Mouse (Mus musculus): Measurements from ENCODE around the gene Ccr10. TPM values are rescaled to one million over a fixed set of nuclear protein-coding genes. Genes with fewer than 3 reads are reported as not detected.

The Ccr10 gene
- polyA plus RNA-seq, 1 experiment from 2014 or later: not detected

DNA sequence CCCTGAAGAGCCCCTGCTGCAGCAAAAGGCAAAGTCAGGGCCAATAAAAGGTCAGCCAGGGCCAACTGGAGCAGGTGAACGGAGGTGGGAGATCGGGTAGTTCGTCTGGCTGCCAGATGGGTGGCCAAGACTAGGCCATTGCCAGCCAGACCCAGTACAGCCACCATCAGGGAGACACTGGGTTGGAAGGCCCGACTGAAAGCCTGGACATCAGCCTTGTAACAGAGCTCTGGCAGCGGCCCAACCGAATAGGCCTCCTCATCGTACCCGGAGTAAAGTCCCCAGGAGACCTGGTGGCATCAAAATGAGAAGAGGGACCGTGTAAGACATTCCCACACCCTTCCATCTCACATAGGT lies 876 bp downstream of the Ccr10 start:
- no peak overlapping the region for H3K4me3 ChIP-seq (ENCODE audit: low read depth, low read length)
- no peaks in the 10 kb centered on the region for H3K36me3 ChIP-seq (ENCODE audit: control insufficient read depth, insufficient read depth, low read length)
- peaks cover 39% of the 10 kb centered on the region for H3K4me1 ChIP-seq (ENCODE audit: control insufficient read depth, insufficient read depth, low read length)
- H3K9me3 ChIP-seq (ENCODE audit: control insufficient read depth, low read length): no peaks in the 10 kb centered on the region
- 27% methylated on average over 9 of the region's 9 CpGs for WGBS
- peaks cover 74% of the 10 kb centered on the region for H3K27me3 ChIP-seq (ENCODE audit: control insufficient read depth, insufficient read depth, low read length)
- H3K27ac ChIP-seq (ENCODE audit: low read depth, low read length): no peak overlapping the region
- ATAC-seq (ENCODE audit: low FRiP score) (no peak), DNase-seq (ENCODE audit: low spot score, missing footprints) (no peak)
- peak overlapping the region; percentile 57 for H3K4me2 ChIP-seq
- H3K9ac ChIP-seq (ENCODE audit: low read length): peak overlapping the region; percentile 20

GRCm38 (mm10) chr11:101173631-101174388 lies 1.4 kb downstream of the Ccr10 start:
- WGBS: under 1% methylated on average over 61 of the region's 61 CpGs
- no peaks in the 10 kb centered on the region for H3K9me3 ChIP-seq (ENCODE audit: control insufficient read depth, low read length)
- peak; percentile 98 for DNase-seq (ENCODE audit: low spot score, missing footprints)
- no peaks in the 10 kb centered on the region for H3K36me3 ChIP-seq (ENCODE audit: control insufficient read depth, insufficient read depth, low read length)
- H3K4me1 ChIP-seq (ENCODE audit: control insufficient read depth, insufficient read depth, low read length): peaks cover 40% of the 10 kb centered on the region
- no peak overlapping the region for H3K27ac ChIP-seq (ENCODE audit: low read depth, low read length)
- H3K27me3 ChIP-seq (ENCODE audit: control insufficient read depth, insufficient read depth, low read length): peaks cover 76% of the 10 kb centered on the region
- H3K4me3 ChIP-seq (ENCODE audit: low read depth, low read length): peak overlapping the region; percentile 27
- peak; percentile 70 for ATAC-seq (ENCODE audit: low FRiP score)
- H3K4me2 ChIP-seq: peak overlapping the region; percentile 57
- peak overlapping the region; percentile 20 for H3K9ac ChIP-seq (ENCODE audit: low read length)

- Histone ChIP-seq H3K4me1 (ENCODE audit: control insufficient read depth, insufficient read depth, low read length) (peaks cover 40% of the 10 kb centered on the region), H3K36me3 (ENCODE audit: control insufficient read depth, insufficient read depth, low read length) (no peaks in the 10 kb centered on the region), H3K9me3 (ENCODE audit: control insufficient read depth, low read length) (no peaks in the 10 kb centered on the region), H3K27ac (ENCODE audit: low read depth, low read length) (no peak overlapping the region), H3K4me2 (no peak overlapping the region; the same call in 1 of the 2 replicates), H3K27me3 (ENCODE audit: control insufficient read depth, insufficient read depth, low read length) (peaks cover 77% of the 10 kb centered on the region), H3K9ac (ENCODE audit: low read length) (peak overlapping the region; percentile 20; the same call in 1 of the 2 replicates), H3K4me3 (ENCODE audit: low read depth, low read length) (no peak overlapping the region; the same call in 1 of the 2 replicates)
- DNase-seq (ENCODE audit: low spot score, missing footprints) (no peak), ATAC-seq (ENCODE audit: low FRiP score) (no peak)
- 6% methylated on average over 11 of the region's 11 CpGs for WGBS
These were observed 2.1 kb downstream of the Ccr10 start for GRCm38 (mm10) chr11:101173112-101173511.

DNA sequence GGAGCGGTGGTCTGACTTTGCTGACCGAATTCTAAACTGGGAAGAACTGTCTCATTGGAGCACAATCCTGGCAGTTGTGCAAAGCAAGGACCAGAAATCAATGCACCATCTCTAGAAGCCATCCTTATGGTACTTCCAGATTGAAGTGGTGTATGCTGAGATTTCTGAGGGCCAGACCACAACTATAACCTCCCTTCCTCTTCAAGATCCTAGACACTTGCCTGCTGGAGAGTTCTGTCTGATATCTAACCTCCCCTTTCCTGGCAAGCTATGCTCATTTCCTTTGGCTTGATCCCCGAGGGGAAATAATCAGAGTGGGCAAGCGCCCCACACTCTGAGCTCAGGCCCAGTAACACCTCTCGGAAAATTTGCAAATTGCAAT lies 2.8 kb downstream of the Ccr10 start:
- Histone ChIP-seq H3K9ac (ENCODE audit: low read length) (peak overlapping the region; percentile 56), H3K36me3 (ENCODE audit: control insufficient read depth, insufficient read depth, low read length) (no peaks in the 10 kb centered on the region), H3K27me3 (ENCODE audit: control insufficient read depth, insufficient read depth, low read length) (peaks cover 77% of the 10 kb centered on the region), H3K9me3 (ENCODE audit: control insufficient read depth, low read length) (no peaks in the 10 kb centered on the region), H3K27ac (ENCODE audit: low read depth, low read length) (peak overlapping the region; percentile 65), H3K4me1 (ENCODE audit: control insufficient read depth, insufficient read depth, low read length) (peaks cover 40% of the 10 kb centered on the region), H3K4me2 (peak overlapping the region; percentile 81), H3K4me3 (ENCODE audit: low read depth, low read length) (peak overlapping the region; percentile 66)
- no peak for DNase-seq (ENCODE audit: low spot score, missing footprints)
- no peak for ATAC-seq (ENCODE audit: low FRiP score)
- WGBS: 10% methylated on average over 5 of the region's 5 CpGs

- H3K4me1 ChIP-seq (ENCODE audit: control insufficient read depth, insufficient read depth, low read length): peaks cover 38% of the 10 kb centered on the region
- ATAC-seq (ENCODE audit: low FRiP score) (peak; percentile 43; the same call in 1 of the 2 replicates), DNase-seq (ENCODE audit: low spot score, missing footprints) (peak; percentile 98)
- no peaks in the 10 kb centered on the region for H3K9me3 ChIP-seq (ENCODE audit: control insufficient read depth, low read length)
- under 1% methylated on average over 31 of the region's 31 CpGs for WGBS
- peak overlapping the region; percentile 65 for H3K27ac ChIP-seq (ENCODE audit: low read depth, low read length)
- peaks cover 77% of the 10 kb centered on the region for H3K27me3 ChIP-seq (ENCODE audit: control insufficient read depth, insufficient read depth, low read length)
- H3K4me2 ChIP-seq: peak overlapping the region; percentile 81
- peak overlapping the region; percentile 66 for H3K4me3 ChIP-seq (ENCODE audit: low read depth, low read length)
- H3K36me3 ChIP-seq (ENCODE audit: control insufficient read depth, insufficient read depth, low read length): no peaks in the 10 kb centered on the region
- peak overlapping the region; percentile 56 for H3K9ac ChIP-seq (ENCODE audit: low read length)
These were observed 3.4 kb downstream of the Ccr10 start for GRCm38 (mm10) chr11:101171721-101172433.

DNA sequence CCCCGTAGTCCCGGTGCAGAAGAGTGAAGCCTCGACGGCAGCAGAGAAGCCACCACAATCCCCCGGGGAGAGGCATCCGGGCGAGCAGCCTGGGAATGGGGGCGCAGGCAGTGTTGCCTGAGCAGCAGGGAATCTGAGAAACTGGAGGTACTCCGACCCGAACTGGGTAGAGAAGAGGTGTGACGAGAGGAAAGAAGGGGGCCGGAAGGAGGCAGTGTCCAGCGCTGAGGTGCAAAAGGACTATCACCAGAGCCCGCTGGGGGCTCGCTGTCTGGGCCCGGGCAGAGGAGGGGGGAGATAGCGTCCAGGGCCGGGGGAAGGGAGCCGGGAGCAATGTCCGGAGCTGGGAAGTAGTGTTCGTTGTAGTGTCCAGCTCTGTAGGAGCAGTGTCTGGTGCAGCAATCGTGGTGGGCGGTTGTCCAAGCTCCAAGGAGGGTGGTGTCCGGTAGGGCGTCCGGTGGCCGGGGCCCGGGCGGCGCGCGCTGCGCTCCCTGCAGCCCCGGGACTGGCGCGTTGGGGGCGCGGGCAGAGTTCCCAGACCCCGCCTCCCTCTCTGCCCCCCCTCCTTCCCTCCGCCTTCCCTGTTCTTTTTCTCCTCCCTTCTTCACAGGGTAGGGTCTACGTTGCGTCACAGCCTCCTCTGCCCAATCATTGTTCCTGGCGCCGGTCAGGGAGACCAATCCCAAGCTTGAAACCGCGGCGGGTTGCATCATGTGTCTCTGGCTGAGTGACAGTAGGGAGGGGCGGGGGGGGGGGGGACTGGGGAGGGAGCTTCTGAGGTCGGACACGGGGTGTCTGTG lies 4.2 kb downstream of the Ccr10 start, which contains the start of gene Plekhh3:
Gene Plekhh3 (minus strand): TSS at position 541 of the 800 bp plus-strand sequence.
- H3K4me1 ChIP-seq (ENCODE audit: control insufficient read depth, insufficient read depth, low read length): peaks cover 36% of the 10 kb centered on the region
- peaks cover 77% of the 10 kb centered on the region for H3K27me3 ChIP-seq (ENCODE audit: control insufficient read depth, insufficient read depth, low read length)
- no peaks in the 10 kb centered on the region for H3K9me3 ChIP-seq (ENCODE audit: control insufficient read depth, low read length)
- peak within 1 kb of the TSS; percentile 65 for H3K27ac ChIP-seq (ENCODE audit: low read depth, low read length)
- DNase-seq (ENCODE audit: low spot score, missing footprints) (peak; percentile 98), ATAC-seq (ENCODE audit: low FRiP score) (peak; percentile 94)
- H3K4me3 ChIP-seq (ENCODE audit: low read depth, low read length): peak within 1 kb of the TSS; percentile 66
- H3K9ac ChIP-seq (ENCODE audit: low read length): peak within 1 kb of the TSS; percentile 65
- under 1% methylated on average over 48 of the region's 50 CpGs for WGBS
- no peaks in the 10 kb centered on the region for H3K36me3 ChIP-seq (ENCODE audit: control insufficient read depth, insufficient read depth, low read length)
- peak within 1 kb of the TSS; percentile 81 for H3K4me2 ChIP-seq

DNA sequence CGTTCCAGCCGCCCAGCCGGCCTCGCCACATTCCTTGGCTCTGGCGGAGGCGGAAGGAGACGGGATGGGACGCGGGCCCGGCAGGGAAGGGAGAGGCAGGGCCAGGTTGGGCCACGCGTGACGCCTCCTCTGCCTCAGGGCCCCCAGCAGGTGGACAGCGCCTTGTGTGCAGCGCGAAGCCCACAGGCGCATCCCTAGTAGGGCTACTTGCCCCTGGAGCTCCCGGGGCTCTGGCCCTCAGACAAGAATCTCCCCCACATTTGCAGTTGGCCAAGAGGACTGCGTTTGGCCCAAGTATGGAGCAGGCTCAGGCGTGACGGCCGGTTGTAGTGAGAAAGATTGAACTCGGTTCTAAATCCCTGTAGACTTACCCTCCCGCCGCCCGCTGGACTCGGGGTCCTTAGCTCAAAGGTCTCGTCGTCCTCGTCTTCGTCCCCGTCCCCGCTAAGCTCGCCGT lies 4.9 kb downstream of the Ccr10 start, which contains the start of gene Cntnap1:
Gene Cntnap1 (plus strand): TSS at position 170 of the 457 bp plus-strand sequence.
- Histone ChIP-seq H3K27me3 (ENCODE audit: control insufficient read depth, insufficient read depth, low read length) (peaks cover 77% of the 10 kb centered on the region), H3K9me3 (ENCODE audit: control insufficient read depth, low read length) (no peaks in the 10 kb centered on the region), H3K4me3 (ENCODE audit: low read depth, low read length) (peak within 1 kb of the TSS; percentile 66), H3K4me1 (ENCODE audit: control insufficient read depth, insufficient read depth, low read length) (peaks cover 36% of the 10 kb centered on the region), H3K9ac (ENCODE audit: low read length) (peak within 1 kb of the TSS; percentile 65), H3K36me3 (ENCODE audit: control insufficient read depth, insufficient read depth, low read length) (no peaks in the 10 kb centered on the region), H3K27ac (ENCODE audit: low read depth, low read length) (0 out of 2 replicates have a peak within 1 kb of the TSS, but pooled peaks have one; percentile 30), H3K4me2 (peak within 1 kb of the TSS; percentile 81)
- DNase-seq (ENCODE audit: low spot score, missing footprints) (no peak), ATAC-seq (ENCODE audit: low FRiP score) (no peak)
- 1% methylated on average over 34 of the region's 35 CpGs for WGBS

DNA sequence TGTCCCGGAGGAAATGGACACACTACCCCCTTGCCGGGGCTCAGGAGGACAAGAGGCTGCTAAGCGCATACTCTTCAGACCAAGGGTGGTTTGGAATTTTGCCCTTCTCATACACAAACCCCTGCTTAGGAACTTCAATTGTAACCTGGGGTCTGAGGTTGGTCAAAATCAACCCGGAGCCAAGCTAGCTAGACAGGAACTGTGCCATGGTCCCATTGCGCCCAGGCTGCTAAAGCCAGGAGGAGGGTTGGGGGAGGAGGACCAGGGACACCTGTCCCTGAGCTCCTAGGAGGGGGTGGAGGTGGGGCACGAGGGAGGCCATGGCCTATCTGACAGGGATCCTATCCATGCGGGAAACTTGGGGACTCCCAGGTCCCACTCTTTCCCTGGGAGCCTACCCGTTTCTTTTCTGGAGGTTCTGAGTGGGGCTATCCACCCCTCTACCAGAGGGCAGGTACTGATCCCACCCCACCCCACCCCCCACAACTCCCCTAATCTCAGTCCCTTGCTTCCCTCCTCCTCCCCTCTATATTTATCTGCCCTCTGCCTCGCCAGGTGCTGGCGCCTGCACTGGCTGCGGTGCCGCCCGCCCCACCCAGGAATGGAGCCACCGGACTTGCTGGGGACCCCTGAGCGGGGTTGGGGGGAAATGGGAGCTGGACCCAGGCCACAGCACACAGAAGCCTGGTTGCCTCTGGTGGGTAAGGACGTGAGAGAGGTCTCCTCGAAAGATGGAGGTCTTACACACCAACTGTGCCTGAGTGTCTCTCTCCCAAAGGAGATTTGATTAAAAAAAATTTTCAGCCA lies 5.7 kb downstream of the Ccr10 start:
- H3K4me3 ChIP-seq (ENCODE audit: low read depth, low read length): peak overlapping the region; percentile 66
- no peaks in the 10 kb centered on the region for H3K9me3 ChIP-seq (ENCODE audit: control insufficient read depth, low read length)
- peak; percentile 84 for DNase-seq (ENCODE audit: low spot score, missing footprints)
- H3K9ac ChIP-seq (ENCODE audit: low read length): peak overlapping the region; percentile 65
- H3K27me3 ChIP-seq (ENCODE audit: control insufficient read depth, insufficient read depth, low read length): peaks cover 77% of the 10 kb centered on the region
- H3K27ac ChIP-seq (ENCODE audit: low read depth, low read length): no peak overlapping the region
- H3K4me1 ChIP-seq (ENCODE audit: control insufficient read depth, insufficient read depth, low read length): peaks cover 34% of the 10 kb centered on the region
- H3K36me3 ChIP-seq (ENCODE audit: control insufficient read depth, insufficient read depth, low read length): no peaks in the 10 kb centered on the region
- WGBS: 13% methylated on average over 17 of the region's 17 CpGs
- peak overlapping the region; percentile 81 for H3K4me2 ChIP-seq
- no peak for ATAC-seq (ENCODE audit: low FRiP score)
